Mouse (Mus musculus) spleen, postnatal 10 days (tissue): ENCODE results near the gene Cyp39a1.

Experiments
- DNase-seq, 2 experiments: peaks; one replicate each; pipeline ENCODE4 v3.0.0; 2021 to 2022; ENCODE audit warnings: low spot score in 2 of 2

Cyp39a1 gene

GRCm38 (mm10) chr17:43758607-43759259 is 91.5 kb downstream of the Cyp39a1 start:
- DNase-seq = peak in 1 of 2 experiments; percentile 14

- no peak for DNase-seq
Observed at GRCm38 (mm10) chr17:43784531-43784930, 117.3 kb downstream of the Cyp39a1 start.

DNA sequence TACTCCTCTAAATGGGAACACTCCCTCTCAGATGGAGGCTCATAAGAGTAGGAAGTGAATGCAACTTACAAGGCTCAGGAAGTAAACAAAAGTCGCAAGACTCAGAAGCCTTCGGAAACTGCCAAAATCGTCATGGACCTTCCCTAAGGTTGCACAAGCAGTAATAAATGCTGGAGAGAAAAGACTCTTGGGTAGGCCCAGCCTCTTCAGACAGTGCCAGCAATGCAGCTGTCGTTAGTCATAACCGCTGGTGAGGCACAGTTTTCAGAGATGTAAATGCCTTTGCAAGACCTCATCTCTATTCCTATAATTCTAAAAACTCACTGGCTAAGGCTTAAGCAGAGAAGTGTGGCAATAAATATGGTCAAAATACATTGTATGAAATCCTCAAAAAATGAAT is 121.0 kb downstream of the Cyp39a1 start:
- no peak for DNase-seq

DNA sequence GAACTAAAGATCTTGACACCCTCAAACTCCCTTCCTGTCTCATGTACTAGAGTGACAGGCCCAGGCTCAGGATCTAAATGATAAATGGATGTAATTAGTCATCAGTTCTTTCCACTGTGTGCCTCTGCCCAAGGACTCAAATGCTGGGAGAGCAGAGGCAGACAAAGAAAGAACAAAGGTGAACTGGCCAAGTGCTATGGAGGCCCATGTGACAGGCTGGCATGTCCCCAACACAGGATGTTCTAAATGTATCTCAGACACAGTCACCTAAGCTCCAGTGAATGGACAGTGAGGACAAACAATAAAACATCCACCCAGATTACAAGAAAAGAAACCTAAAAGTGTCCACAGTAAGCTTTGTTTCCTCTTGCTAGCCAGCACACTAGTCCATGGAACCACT is 122.2 kb downstream of the Cyp39a1 start:
- no peak for DNase-seq

DNA sequence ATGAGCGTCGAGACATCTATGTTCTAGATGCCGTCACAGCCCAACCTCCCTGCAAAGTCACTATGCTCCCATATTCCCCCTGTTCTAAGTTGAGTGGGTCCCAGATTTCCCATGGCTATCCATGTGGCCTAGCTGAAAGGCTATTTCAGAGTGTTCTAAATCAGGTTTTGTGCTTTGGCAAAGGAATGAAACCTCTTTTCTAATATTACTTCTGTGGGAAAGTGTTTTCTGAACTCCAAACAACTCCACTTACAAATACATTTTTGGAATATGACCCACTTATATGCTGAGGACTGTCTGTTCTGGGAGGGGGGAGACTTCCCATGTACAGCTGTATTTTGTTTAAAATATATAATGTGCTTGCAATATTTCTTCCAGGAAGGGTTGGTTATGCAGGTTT is 124.5 kb downstream of the Cyp39a1 start:
- no peak for DNase-seq

DNA sequence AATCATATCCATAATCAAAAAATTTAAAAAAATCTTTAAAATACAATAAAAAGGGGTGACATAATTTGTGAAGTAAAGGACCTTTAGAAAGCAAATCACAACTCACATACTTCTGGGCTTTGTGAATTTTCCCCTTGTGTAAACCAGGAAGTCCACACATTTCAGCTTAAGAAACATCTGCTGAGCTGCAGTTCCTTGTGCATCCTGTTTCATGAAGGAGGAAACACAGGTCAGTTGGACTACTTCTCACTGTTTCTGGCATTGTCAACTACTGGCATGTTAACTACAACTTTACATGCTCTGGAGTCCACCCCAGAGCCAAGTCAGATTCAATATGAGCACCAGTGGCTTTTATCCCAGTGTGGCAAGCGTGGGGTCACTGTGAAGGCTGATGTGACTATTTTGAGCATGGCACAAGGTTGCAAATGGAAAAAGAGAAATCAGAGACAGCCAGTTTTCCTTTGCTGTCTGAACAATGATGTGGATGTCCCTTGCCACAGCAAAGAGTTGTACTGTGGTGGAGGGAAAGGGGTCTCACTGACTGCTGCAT is 127.6 kb downstream of the Cyp39a1 start:
- no peak for DNase-seq
